Mouse (Mus musculus): ENCODE results near the gene Dcpp3. TPM values are rescaled to one million over a fixed set of nuclear protein-coding genes. Genes with fewer than 3 reads are reported as not detected.
"Not testable (repeated sequence)": the region's sequence is repeated elsewhere in the genome, so short reads cannot be mapped to it uniquely, and the experiment has no call there.

Gene Dcpp3
- total and polyA plus RNA-seq, 3 experiments, result not detected

GRCm38 (mm10) chr17:23949068-23949467 is 31.8 kb downstream of the Dcpp3 start:
- Histone ChIP-seq H3K4me1 (ENCODE audit: control insufficient read depth in 1 of 2, insufficient read depth in 2 of 2) (no peaks in the 10 kb centered on the region), H3K79me2 (replicated peaks; ENCODE audit: control insufficient read depth, extremely low read depth, insufficient read depth, poor library complexity, severe bottlenecking) (no peaks in the 10 kb centered on the region), H3K27me3 (replicated peaks) (peaks cover 6% of the 10 kb centered on the region), H3K4me3 (replicated peaks in 1 of 3; ENCODE audit: low read depth in 2 of 3, low read length in 2 of 3, poor library complexity in 1 of 3) (no peak overlapping the region), H3K27ac (ENCODE audit: insufficient read depth, low read depth) (no peak overlapping the region), H3K4me2 (ENCODE audit: insufficient read depth, low read depth, poor library complexity, severe bottlenecking) (no peak overlapping the region), H3K36me3 (replicated peaks in 1 of 2; ENCODE audit: control insufficient read depth in 1 of 2, insufficient read depth in 1 of 2, low read length in 1 of 2) (no peaks in the 10 kb centered on the region), H3K9me3 (replicated peaks; ENCODE audit: low read length) (no peaks in the 10 kb centered on the region), H3K9ac (ENCODE audit: insufficient read depth, low read depth) (no peak overlapping the region)
- TF ChIP-seq USF1 (IDR thresholded peaks at IDR 0.05; ENCODE audit: low read depth, low read length) (no peak), CHD2 (IDR thresholded peaks at IDR 0.05; ENCODE audit: low read length) (no peak), EP300 (IDR thresholded peaks at IDR 0.05; ENCODE audit: low read length) (no peak), SMC3 (IDR thresholded peaks at IDR 0.05; ENCODE audit: low read depth, low read length) (no peak), JUN (IDR thresholded peaks at IDR 0.05; ENCODE audit: insufficient read depth, low read depth, low read length) (no peak), MAZ (IDR thresholded peaks at IDR 0.05; ENCODE audit: low read depth, low read length) (no peak), KAT2A (IDR thresholded peaks at IDR 0.05; ENCODE audit: insufficient replicate concordance, low read length) (no peak), ZNF384 (IDR thresholded peaks at IDR 0.05; ENCODE audit: low read depth, low read length) (no peak), IRF4 (IDR thresholded peaks at IDR 0.05; ENCODE audit: low read depth, low read length) (no peak), ETS1 (conservative IDR thresholded peaks at IDR 0.05; ENCODE audit: low read depth, low read length) (no peak)
- no peak for DNase-seq (ENCODE audit: extremely low read depth)
- dilution Hi-C loops (cut with MboI; ENCODE audit: extremely low pct_ligation_motif_present, extremely low pct_unique_long_range_greater_than_20kb, low sequenced_read_pairs), result no loop called here
- in situ Hi-C loops (cut with MboI; ENCODE audit: low pct_ligation_motif_present, low pct_unique_long_range_greater_than_20kb, low sequenced_read_pairs), result no loop called here

DNA sequence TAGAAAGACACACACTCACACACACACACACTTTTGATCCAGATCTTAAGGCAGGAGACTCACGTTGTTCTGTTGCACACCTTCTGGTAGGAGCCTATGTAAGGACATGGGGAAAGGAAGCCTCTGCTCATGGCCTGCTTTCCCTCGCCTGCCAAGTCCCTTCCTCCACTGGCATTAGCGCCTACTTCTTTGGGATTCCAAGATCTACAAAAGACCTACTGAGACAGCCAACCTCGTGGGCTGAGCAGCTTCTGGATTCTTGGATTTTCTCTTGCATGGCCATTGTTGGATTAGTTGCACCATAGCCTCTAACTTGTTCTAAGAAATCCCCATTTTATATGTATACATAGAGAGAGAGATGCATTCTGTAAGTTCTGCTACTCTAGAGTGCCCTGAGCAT is 33.6 kb downstream of the Dcpp3 start:
- H3K9ac ChIP-seq (ENCODE audit: insufficient read depth, low read depth); H3K4me1 ChIP-seq (ENCODE audit: control insufficient read depth in 1 of 2, insufficient read depth in 2 of 2); in situ Hi-C loops (cut with MboI; ENCODE audit: low pct_ligation_motif_present, low pct_unique_long_range_greater_than_20kb, low sequenced_read_pairs); dilution Hi-C loops (cut with MboI; ENCODE audit: extremely low pct_ligation_motif_present, extremely low pct_unique_long_range_greater_than_20kb, low sequenced_read_pairs); H3K79me2 ChIP-seq (replicated peaks; ENCODE audit: control insufficient read depth, extremely low read depth, insufficient read depth, poor library complexity, severe bottlenecking); H3K4me2 ChIP-seq (ENCODE audit: insufficient read depth, low read depth, poor library complexity, severe bottlenecking); DNase-seq (ENCODE audit: extremely low read depth); H3K36me3 ChIP-seq (replicated peaks in 1 of 2; ENCODE audit: control insufficient read depth in 1 of 2, insufficient read depth in 1 of 2, low read length in 1 of 2); H3K4me3 ChIP-seq (replicated peaks in 1 of 3; ENCODE audit: low read depth in 2 of 3, low read length in 2 of 3, poor library complexity in 1 of 3); H3K27ac ChIP-seq (ENCODE audit: insufficient read depth, low read depth); H3K9me3 ChIP-seq (replicated peaks; ENCODE audit: low read length): not testable (repeated sequence)
- peaks cover 14% of the 10 kb centered on the region for H3K27me3 ChIP-seq (replicated peaks)

GRCm38 (mm10) chr17:23955174-23955573 is 37.9 kb downstream of the Dcpp3 start, which contains the start of gene Sbpl:
Sbpl (minus strand) TSS chr17:23955274.
- DNase-seq (ENCODE audit: extremely low read depth), result no peak
- in situ Hi-C loops (cut with MboI; ENCODE audit: low pct_ligation_motif_present, low pct_unique_long_range_greater_than_20kb, low sequenced_read_pairs) (no loop called here), dilution Hi-C loops (cut with MboI; ENCODE audit: extremely low pct_ligation_motif_present, extremely low pct_unique_long_range_greater_than_20kb, low sequenced_read_pairs) (no loop called here)
- Histone ChIP-seq H3K27me3 (replicated peaks) (peaks cover 13% of the 10 kb centered on the region), H3K4me3 (replicated peaks in 1 of 3; ENCODE audit: low read depth in 2 of 3, low read length in 2 of 3, poor library complexity in 1 of 3) (no peak within 1 kb of the TSS), H3K4me1 (ENCODE audit: control insufficient read depth in 1 of 2, insufficient read depth in 2 of 2) (no peaks in the 10 kb centered on the region), H3K4me2 (ENCODE audit: insufficient read depth, low read depth, poor library complexity, severe bottlenecking) (no peak within 1 kb of the TSS), H3K36me3 (replicated peaks in 1 of 2; ENCODE audit: control insufficient read depth in 1 of 2, insufficient read depth in 1 of 2, low read length in 1 of 2) (no peaks in the 10 kb centered on the region), H3K79me2 (replicated peaks; ENCODE audit: control insufficient read depth, extremely low read depth, insufficient read depth, poor library complexity, severe bottlenecking) (no peaks in the 10 kb centered on the region), H3K9me3 (replicated peaks; ENCODE audit: low read length) (no peaks in the 10 kb centered on the region), H3K27ac (ENCODE audit: insufficient read depth, low read depth) (no peak within 1 kb of the TSS), H3K9ac (ENCODE audit: insufficient read depth, low read depth) (no peak within 1 kb of the TSS)
- TF ChIP-seq ELF1 (IDR thresholded peaks at IDR 0.05; ENCODE audit: low read depth, low read length) (no peak), PAX5 (IDR thresholded peaks at IDR 0.05; ENCODE audit: low read length) (no peak), TCF12 (IDR thresholded peaks at IDR 0.05; ENCODE audit: low read depth, low read length) (no peak)

Measured in CH12.LX (cell line).